Mouse (Mus musculus) retina, embryonic 14.5 days (tissue): Measurements from ENCODE around the gene Rgl1.
"Not testable (repeated sequence)": the region's sequence is repeated elsewhere in the genome, so short reads cannot be mapped to it uniquely, and the experiment has no call there.

Experiments
- DNase-seq: peaks from one replicate; pipeline ENCODE4 v3.0.0-alpha.2; 2015; ENCODE audit warnings: low spot score

Gene Rgl1

GRCm38 (mm10) chr1:152785446-152785845 lies 19.3 kb upstream of the Rgl1 start:
- not testable (repeated sequence) for DNase-seq

- no peak for DNase-seq
Measured at GRCm38 (mm10) chr1:152784620-152785019, 18.5 kb upstream of the Rgl1 start.

GRCm38 (mm10) chr1:152779071-152779737 lies 13.1 kb upstream of the Rgl1 start:
- peak; percentile 81 for DNase-seq

- not testable (repeated sequence) for DNase-seq
Measured at GRCm38 (mm10) chr1:152774601-152775000, 8.4 kb upstream of the Rgl1 start.

GRCm38 (mm10) chr1:152771016-152771415 lies 4.9 kb upstream of the Rgl1 start:
- no peak for DNase-seq

GRCm38 (mm10) chr1:152767749-152768488 lies 1.8 kb upstream of the Rgl1 start:
- DNase-seq = peak; percentile 96

GRCm38 (mm10) chr1:152766804-152767748 lies 925 bp upstream of the Rgl1 start:
- peak; percentile 41 for DNase-seq

- DNase-seq = no peak
Measured at GRCm38 (mm10) chr1:152761791-152762190, 4.4 kb downstream of the Rgl1 start.

- no peak for DNase-seq
Measured at GRCm38 (mm10) chr1:152750312-152750965, 15.7 kb downstream of the Rgl1 start, which contains the start of gene Apobec4. Apobec4 (plus strand) TSS chr1:152750551.

GRCm38 (mm10) chr1:152749276-152749675 lies 16.9 kb downstream of the Rgl1 start:
- no peak for DNase-seq

- DNase-seq = peak; percentile 92
Measured at GRCm38 (mm10) chr1:152746426-152746825, 19.7 kb downstream of the Rgl1 start.

GRCm38 (mm10) chr1:152743095-152743826 lies 22.9 kb downstream of the Rgl1 start:
- DNase-seq = no peak

GRCm38 (mm10) chr1:152739374-152739773 lies 26.8 kb downstream of the Rgl1 start:
- DNase-seq = no peak

GRCm38 (mm10) chr1:152738793-152739192 lies 27.4 kb downstream of the Rgl1 start:
- DNase-seq = no peak

- DNase-seq = no peak
Measured at GRCm38 (mm10) chr1:152727604-152728236, 38.4 kb downstream of the Rgl1 start.

GRCm38 (mm10) chr1:152726095-152726494 lies 40.1 kb downstream of the Rgl1 start:
- no peak for DNase-seq

GRCm38 (mm10) chr1:152724286-152724685 lies 41.9 kb downstream of the Rgl1 start:
- DNase-seq = no peak

GRCm38 (mm10) chr1:152721535-152722198 lies 44.5 kb downstream of the Rgl1 start:
- DNase-seq = no peak

GRCm38 (mm10) chr1:152720969-152721368 lies 45.2 kb downstream of the Rgl1 start:
- no peak for DNase-seq

- no peak for DNase-seq
Measured at GRCm38 (mm10) chr1:152718200-152718599, 48.0 kb downstream of the Rgl1 start.
